Mouse (Mus musculus): Measurements from ENCODE around the gene Msh6.
"Not testable (repeated sequence)": the region's sequence is repeated elsewhere in the genome, so short reads cannot be mapped to it uniquely, and the experiment has no call there.

The Msh6 gene

GRCm38 (mm10) chr17:87979696-87980095 is 4.8 kb downstream of the Msh6 start:
- DNase-seq (ENCODE audit: low spot score) = not testable (repeated sequence)

GRCm38 (mm10) chr17:87982112-87982511 is 7.2 kb downstream of the Msh6 start:
- no peak for DNase-seq (ENCODE audit: low spot score)

GRCm38 (mm10) chr17:87983313-87983712 is 8.5 kb downstream of the Msh6 start:
- DNase-seq (ENCODE audit: low spot score) = no peak

- no peak for DNase-seq (ENCODE audit: low spot score)
These were observed 9.8 kb downstream of the Msh6 start for GRCm38 (mm10) chr17:87984440-87985214.

- no peak for DNase-seq (ENCODE audit: low spot score)
These were observed 11.1 kb downstream of the Msh6 start for GRCm38 (mm10) chr17:87985916-87986315.

- DNase-seq (ENCODE audit: low spot score) = no peak
These were observed 12.6 kb downstream of the Msh6 start for GRCm38 (mm10) chr17:87987507-87987906.

- DNase-seq (ENCODE audit: low spot score) = no peak
These were observed 17.3 kb downstream of the Msh6 start for GRCm38 (mm10) chr17:87992154-87992553.

GRCm38 (mm10) chr17:87993338-87993737 is 18.5 kb downstream of the Msh6 start:
- no peak for DNase-seq (ENCODE audit: low spot score)

GRCm38 (mm10) chr17:87997808-87998207 is 22.9 kb downstream of the Msh6 start:
- DNase-seq (ENCODE audit: low spot score) = no peak

GRCm38 (mm10) chr17:88004892-88005291 is 30.0 kb downstream of the Msh6 start:
- no peak for DNase-seq (ENCODE audit: low spot score)

GRCm38 (mm10) chr17:88006956-88007355 is 32.1 kb downstream of the Msh6 start:
- no peak for DNase-seq (ENCODE audit: low spot score)

GRCm38 (mm10) chr17:88014456-88014855 is 39.6 kb downstream of the Msh6 start:
- DNase-seq (ENCODE audit: low spot score) = no peak

GRCm38 (mm10) chr17:88016027-88016426 is 41.2 kb downstream of the Msh6 start:
- not testable (repeated sequence) for DNase-seq (ENCODE audit: low spot score)

- no peak for DNase-seq (ENCODE audit: low spot score)
These were observed 49.1 kb downstream of the Msh6 start for GRCm38 (mm10) chr17:88023924-88024323.

GRCm38 (mm10) chr17:88025227-88025626 is 50.4 kb downstream of the Msh6 start:
- DNase-seq (ENCODE audit: low spot score) = peak; percentile 67

- DNase-seq (ENCODE audit: low spot score) = no peak
These were observed 54.5 kb downstream of the Msh6 start for GRCm38 (mm10) chr17:88029194-88029970.

- no peak for DNase-seq (ENCODE audit: low spot score)
These were observed 56.9 kb downstream of the Msh6 start for GRCm38 (mm10) chr17:88031755-88032154.

- DNase-seq (ENCODE audit: low spot score) = no peak
These were observed 59.6 kb downstream of the Msh6 start for GRCm38 (mm10) chr17:88034418-88034817.
